Mouse (Mus musculus): ENCODE measurements around the gene Reps2.

- TF ChIP-seq RCOR1 (conservative IDR thresholded peaks at IDR 0.05; ENCODE audit: low read depth, low read length), result no peak
- TF ChIP-seq CHD2 (IDR thresholded peaks at IDR 0.05; ENCODE audit: low read length), result no peak
- TF ChIP-seq USF1 (IDR thresholded peaks at IDR 0.05; ENCODE audit: low read depth, low read length), result no peak
- TF ChIP-seq EP300 (IDR thresholded peaks at IDR 0.05; ENCODE audit: low read length), result no peak
- TF ChIP-seq CTCF (conservative IDR thresholded peaks at IDR 0.05 in 1 of 2, IDR thresholded peaks at IDR 0.05 in 1 of 2; ENCODE audit: low read depth in 2 of 2, low read length in 2 of 2), result no peak
- no peak for TF ChIP-seq NRF1 (IDR thresholded peaks at IDR 0.05; ENCODE audit: low read depth, low read length)
- TF ChIP-seq POLR2AphosphoS2 (IDR thresholded peaks at IDR 0.05; ENCODE audit: low read depth, low read length), result no peak
- TF ChIP-seq MYC (IDR thresholded peaks at IDR 0.05; ENCODE audit: low read depth, low read length), result no peak
Observed at GRCm38 (mm10) chrX:162496485-162496884, 147.0 kb downstream of the Reps2 start.
